Mouse (Mus musculus): ENCODE data around the gene Mmp8.

Mmp8 gene

DNA sequence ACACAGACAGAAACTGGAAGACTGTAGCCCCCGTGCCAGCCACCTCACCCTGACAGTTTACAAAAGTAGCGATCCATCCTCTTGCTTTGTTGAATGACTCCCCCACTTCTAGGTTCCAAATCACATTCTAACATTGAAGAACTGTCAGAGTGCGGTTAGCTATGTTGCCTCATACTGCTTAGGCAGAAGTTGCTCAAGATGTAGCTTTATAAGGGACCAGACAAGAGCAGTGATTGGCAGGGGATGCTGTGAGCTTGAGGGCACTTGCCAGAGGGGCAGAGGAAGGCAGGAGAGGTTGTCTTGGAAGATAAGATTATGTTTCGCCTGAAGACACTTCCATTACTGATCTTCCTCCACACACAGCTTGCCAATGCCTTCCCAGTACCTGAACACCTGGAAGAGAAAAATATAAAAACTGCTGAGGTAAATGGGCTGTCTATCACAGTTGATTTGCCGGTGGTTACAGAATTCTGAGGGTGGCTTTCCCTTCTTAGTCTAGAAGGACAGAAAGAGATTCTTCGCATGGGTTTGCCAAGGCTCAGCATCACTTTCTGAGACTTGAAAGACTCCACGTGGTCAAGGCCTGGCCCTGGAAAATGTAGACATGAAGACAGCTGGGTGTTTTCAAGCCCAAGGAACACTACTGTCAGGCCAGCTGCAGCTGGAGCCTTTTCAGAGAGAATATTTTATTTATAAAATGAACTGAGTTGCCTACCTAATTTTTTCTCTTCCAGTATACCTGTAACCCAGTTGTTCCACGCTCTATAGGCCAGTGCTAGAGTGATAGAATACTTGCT lies at the start of gene Mmp8:
Mmp8 (plus strand) TSS at position 236 of the 797 bp plus-strand sequence.
- DNase-seq (ENCODE audit: low spot score): no peak

DNA sequence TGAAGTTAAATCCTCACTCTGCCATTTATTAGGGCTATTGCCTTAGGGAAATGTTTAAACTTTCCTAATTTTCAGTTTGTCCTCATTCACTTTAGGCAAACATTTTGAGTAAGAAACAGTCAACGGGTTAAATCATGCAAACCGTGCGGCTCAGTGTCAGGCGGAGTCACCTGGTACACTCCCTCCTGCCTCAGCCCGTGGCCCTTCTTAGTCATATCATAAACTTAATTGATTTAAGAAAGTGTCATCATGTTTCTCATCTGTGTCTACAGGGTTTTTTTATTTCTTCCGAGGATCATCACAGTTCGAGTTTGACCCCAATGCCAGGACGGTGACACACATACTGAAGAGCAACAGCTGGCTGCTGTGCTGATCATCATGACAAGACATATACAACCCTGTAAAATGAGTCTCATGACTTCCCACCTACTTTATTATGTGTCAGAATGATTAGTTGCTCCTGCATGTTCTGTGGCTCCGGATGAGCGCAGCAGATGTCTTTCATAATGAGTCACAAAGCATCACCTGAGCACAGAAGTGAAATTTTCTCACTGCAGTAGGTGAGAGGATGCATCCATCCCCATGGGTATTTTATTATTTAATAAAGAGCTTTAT lies 48.5 kb upstream of the Mmp8 start:
- DNase-seq (ENCODE audit: low spot score): no peak

DNA sequence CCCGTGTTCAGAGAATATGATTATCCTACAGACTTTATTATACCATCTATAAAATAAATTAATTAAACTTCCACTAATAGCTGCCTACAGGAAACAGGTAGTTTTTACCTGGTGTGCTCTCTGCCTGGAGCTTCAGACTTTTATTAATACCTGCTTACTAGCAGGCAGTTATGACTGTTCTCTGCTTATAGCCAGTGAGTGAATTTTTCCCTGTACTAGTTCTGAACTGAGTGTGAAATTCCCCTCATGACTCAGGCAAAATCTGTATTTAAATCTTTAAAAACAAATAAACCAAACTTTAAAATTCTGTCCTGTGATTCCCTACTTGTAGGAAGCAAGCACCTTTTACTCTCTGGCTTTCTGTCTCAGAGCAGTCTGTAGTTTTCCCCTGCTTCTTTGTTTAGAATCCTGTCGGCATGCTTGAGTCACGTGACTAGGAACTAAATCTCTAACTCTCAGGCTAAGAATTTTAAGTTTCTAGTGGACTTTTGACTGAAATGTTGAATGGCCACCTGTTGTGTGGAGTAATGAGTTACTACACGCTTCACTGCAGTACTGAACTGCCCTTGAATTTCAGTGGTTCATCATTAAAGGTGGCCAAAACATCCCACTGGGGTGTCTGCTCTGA lies 40.2 kb upstream of the Mmp8 start:
- no peak for DNase-seq (ENCODE audit: low spot score)

DNA sequence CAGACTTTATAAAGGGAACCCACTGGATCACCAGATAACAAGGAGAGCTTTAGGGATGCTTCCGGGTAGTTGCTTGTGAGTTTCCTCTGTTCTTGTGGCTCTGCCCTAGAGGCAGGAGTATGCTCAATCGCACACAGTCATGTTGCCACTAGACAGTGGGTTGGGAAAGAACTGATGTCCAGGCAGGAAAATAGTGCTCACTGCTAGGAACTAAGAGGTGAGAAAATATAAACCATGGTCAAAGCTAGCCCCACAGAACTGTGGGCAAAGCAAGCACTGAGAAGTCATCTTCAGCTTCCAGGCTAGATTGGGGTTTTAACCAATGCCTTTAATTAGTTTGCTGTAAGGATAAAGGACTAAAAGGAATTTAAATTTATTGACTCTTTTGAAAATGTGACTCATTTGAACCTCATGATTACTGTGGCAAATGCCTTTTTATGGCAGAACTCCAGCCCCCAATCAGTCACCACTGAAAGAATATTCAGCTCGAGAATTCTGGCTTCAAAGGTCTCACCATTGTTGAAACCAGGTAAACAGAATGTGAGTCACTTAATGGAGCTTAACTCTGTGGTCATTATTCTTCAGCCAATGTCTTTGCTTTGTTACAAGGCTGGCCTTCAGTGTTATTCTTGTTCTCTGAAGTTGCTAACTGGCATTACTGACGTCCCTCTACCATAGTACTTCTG lies 31.9 kb upstream of the Mmp8 start:
- no peak for DNase-seq (ENCODE audit: low spot score)

DNA sequence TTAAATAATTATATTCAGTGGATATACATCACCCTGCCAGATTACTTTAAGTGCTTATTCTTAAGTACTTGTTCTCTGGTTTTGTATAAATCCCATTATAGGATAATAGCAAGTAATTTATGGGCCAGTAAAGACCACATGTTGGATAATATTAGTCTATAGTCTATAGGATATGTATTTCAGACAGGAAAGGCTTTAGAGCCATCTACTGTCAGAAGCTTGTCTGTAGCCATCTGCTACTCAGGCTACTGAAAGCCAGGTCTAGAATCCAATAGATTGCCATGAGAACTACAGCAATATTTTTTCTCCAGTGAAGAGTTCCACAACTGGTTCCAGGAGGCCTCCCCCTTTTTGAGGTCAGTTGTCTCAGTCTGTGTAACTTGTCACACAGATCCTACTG lies 15.5 kb upstream of the Mmp8 start:
- DNase-seq (ENCODE audit: low spot score): no peak

DNA sequence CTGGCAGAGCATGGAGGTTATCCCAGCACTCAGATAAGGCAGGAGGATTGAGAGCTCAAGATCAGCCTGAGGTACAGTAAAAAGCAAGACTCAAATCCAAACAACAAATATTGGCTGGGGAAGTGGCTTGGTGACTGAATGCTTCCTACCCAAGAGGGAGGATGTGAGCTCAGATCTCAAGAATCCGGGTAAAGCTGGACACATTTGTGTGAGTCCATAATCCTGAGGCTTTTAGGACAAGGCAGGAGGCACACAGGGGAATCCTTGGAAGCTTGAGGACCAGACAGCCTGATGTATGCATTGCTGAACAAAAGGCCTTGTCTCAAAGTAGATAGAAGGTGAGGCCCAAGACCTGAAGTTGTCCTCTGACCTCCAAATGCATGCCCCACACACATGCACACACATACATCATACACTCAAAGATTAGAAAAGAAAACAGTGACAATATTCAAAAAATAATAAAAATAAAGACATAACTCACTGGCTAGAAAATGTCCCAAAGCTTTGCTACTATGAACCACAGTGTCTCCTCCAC lies 13.3 kb upstream of the Mmp8 start:
- DNase-seq (ENCODE audit: low spot score): no peak

DNA sequence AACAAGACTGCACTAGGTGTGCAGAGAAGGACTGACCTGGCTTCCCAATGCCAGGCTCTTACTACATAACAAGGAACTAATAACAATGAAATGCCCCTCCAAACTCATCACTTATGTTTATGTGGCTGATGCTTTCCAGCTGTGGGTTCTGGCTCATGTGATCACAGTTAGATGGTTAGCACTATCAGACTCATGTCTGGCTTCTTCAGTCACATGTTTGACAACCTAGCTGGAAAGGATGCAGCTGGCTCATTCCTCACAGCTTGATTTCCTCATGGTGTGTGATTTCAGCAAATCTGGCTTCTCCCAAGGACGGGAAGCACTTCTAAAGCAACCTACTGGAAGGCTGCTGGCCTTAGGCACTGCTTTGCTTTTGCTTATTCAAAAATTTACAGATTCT lies 12.8 kb upstream of the Mmp8 start:
- DNase-seq (ENCODE audit: low spot score): peak; percentile 13

DNA sequence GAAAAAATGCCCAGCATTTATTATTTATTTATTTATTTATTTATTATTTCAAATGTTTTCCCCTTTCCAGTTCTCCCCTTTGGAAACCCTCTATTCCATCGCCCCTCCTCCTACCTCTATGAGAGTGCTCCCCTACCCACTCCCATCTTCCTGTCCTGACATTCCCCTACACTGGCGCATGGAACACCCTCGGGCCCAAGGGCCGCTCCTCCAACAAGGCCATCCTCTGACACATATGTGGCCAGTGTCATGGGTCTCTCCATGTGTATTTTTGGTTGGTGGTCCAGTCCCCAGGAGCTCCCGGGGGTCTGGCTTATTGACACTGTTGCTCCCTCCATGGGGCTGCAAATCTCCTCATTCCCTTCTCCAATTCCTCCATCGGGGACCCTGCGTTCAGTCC lies 12.3 kb upstream of the Mmp8 start:
- no peak for DNase-seq (ENCODE audit: low spot score)

DNA sequence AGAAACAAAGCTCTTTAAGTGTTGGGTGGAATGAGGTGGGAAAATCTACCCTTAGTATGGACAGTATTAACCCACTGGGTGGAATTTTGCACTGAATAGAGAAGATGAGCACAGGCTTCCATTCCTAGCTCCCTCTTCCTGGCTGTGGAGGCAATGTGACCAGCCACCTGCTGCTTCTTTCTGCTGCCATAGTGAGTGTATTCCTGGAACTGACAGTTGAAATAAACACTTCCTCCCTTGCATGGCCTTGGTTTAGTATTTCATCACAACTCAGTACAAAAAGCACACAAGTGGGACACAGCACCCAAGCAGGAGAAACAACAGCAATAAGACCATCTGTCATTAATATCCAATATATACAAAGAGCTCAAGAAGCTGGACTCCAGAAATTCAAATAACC lies 6.3 kb upstream of the Mmp8 start:
- DNase-seq (ENCODE audit: low spot score): no peak

DNA sequence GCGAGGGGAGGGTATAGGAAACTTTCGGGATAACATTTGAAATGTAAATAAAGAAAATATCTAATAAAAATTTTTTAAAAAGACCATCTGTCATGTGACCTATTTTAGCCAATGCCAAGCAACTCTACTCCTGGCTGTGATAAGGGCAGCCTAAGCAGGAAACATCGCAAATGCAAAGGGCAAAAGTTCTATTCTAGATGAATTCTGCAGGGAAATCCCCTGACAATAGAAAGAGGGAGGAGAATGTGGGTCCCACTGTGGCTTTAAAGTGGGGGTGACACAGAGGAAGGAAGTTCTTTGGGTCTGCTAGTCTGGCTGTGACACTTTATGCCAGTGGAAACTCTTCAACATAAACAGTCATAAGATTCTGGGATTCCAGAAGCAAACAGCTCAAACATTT lies 4.7 kb upstream of the Mmp8 start:
- DNase-seq (ENCODE audit: low spot score): no peak

DNA sequence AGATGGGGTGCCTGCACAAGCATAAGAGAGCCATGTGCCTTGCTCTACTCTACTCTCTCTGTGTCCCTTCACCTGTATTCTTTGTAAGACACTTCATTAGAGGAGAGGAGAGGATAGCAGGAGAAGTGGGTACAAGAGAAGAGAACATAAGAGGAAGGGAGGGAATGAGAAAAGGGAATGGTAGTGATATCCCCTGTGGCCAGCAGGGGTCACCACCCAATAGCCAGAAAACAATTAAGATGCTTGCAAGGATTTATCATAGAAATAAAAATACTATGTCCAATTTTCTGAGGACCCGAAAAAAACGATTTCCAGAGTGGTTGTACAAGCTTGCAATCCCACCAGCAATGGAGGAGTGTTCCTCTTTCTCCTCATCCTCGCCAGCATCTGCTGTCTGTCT lies 3.9 kb upstream of the Mmp8 start:
- DNase-seq (ENCODE audit: low spot score): no peak

DNA sequence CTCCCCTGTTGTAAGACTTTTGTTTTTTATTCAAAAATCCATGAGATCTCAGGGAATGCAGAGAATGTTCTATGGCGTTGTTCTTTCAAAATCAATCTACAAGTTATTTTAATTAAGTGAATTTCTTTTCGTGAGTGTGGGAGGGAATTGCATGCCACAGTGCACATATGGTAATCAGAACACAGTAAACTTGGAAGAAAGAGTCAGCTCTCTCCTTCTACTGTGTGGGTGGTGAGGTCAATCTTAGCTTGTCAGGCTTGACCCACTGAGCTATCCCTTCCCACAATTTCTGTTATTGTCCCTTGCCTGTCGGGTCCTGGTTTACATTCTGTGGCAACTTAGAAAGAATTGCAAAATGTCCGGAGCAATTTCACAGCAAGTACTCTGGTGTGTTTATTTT lies 1.8 kb downstream of the Mmp8 start:
- DNase-seq (ENCODE audit: low spot score): no peak

DNA sequence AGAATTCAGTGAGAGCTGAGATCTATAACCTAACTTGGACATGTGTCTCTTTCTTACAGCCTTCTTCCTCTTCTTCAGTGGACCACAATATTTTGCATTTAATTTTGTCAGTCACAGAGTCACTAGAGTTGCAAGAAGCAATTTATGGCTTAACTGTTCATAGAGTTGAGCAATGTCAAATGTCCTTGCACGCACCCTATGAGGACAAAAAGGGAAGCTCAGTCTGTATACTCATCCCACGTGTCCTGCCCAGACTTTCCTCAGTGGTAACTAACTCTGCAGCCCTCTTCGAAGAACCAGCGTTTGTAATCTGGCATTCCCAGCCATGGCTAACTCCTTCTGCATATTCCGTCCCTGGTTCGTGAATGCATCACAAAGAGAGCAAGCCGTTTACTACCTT lies 9.1 kb downstream of the Mmp8 start:
- DNase-seq (ENCODE audit: low spot score): no peak

DNA sequence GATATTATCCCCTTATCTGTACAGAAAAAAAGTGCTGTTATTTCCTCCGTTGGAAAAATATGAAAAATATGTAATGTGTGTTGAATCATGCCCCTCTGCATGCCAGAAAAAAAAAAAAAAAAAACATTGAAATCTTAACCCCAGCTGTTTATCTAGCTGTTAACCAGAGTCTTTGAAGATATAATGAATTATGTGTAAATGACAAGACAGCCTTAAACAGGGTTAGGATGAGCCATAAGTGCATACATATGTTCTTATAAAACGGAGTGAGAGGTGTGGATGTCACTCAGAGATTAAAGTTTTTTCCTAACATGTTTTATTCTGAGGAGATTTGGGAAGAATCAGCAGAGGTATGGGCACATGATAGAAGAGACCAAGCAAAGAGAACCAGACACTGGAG lies 9.7 kb downstream of the Mmp8 start:
- no peak for DNase-seq (ENCODE audit: low spot score)

DNA sequence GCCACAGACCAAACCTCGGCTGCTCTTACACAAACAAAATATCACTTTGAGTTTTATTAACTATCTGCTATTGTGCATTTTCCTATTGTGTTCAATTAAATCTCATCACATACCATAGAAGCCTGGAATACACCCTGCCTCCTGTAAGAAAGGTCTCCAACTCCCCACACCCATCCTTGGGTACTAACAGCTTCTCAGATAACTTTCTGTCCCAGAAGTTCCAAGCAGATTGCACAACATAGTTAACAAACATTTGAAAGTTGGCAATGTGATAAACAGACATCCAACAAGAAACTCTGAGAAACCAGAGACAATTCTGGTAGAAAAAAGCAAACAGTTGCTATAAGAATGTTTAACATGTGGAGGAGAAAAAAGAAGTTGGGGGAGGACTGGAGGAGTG lies 12.2 kb downstream of the Mmp8 start:
- DNase-seq (ENCODE audit: low spot score): no peak

DNA sequence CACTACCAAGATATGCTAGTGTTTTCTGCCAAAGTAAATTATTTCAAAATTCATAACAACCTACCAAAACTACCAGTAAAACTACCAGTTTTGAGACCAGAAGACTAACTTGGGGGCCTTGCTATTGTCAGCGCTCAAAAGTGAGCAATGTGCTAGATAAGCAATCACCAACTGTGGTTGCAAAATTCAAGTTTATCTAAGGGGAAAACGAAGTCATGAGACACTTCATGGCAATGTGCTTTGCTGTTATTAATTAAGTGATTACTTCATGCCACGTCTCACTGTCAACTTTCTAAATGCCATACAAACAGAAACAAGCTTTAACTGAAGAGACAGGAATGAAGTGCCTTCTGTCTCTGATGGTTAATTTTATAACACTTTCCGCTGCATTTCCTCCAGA lies 12.9 kb downstream of the Mmp8 start, which contains the start of gene Mmp27:
Mmp27 (plus strand) TSS at position 235 of the 400 bp plus-strand sequence.
- DNase-seq (ENCODE audit: low spot score): no peak

DNA sequence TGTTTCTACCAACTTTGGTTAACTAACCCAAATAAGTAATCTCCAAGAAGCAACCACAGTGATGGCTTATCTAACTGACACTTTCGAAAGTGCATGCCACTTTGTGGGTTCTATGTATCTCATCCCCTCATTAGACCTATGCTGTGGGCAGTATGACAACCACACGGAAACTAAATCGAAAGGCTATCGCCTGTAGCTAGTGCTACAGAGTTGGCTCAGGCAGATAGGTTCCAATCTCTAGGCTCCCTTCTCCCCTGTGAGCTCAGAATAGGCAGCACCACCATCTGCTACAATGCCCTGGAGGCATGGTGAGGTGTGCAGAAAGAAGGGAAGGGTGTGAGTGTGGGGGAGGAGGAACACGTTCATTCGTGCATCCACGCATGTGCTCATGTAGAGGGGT lies 13.9 kb downstream of the Mmp8 start:
- DNase-seq (ENCODE audit: low spot score): no peak

DNA sequence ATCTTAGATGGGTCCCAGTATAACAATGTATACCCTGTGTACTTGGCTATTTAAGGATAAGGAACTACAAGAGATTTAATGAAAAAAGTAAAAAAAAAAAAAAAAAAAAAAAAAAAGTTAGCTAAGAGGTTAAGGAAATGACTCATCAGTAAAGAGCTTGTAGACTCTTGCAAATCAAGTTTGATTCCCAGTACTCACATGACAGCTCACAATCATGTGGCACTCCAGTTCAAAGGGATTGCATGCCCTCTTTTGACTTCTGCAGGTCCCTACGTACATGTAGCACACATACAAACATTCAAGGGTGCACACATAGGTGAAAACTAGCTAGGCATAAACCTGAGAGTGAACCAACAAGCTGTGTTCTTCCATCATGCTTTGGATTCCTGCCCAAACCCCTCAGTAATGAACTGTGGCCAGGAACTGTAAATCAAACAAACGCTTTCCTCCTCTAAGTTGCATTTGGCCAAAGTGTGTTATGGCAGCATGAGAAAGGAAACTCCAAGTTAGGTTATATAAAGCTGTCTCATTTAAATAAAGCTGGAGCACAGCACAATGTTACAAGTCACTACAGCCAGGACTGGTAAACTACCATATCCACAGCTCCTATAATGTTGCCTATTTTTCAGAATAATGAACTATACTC lies 14.5 kb downstream of the Mmp8 start:
- DNase-seq (ENCODE audit: low spot score): no peak

DNA sequence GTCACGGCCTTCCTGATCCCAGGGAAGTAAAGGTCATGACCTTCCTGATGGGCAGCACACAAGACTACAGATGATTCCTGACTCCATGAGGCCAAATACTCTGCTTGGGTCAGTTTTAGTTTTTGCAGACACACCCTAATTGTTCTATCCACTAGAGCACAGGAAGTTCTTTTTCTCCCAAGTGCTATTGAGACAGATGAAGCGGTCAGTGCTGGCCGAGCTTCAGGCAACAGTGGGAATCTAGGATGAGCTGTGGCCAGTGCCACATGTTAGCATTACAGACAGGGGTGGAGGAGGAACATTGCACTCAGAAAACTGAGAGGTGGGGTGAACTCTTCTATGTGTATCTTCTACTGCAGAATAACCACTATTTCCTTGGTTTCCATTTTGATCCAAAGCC lies 17.3 kb downstream of the Mmp8 start:
- DNase-seq (ENCODE audit: low spot score): no peak

DNA sequence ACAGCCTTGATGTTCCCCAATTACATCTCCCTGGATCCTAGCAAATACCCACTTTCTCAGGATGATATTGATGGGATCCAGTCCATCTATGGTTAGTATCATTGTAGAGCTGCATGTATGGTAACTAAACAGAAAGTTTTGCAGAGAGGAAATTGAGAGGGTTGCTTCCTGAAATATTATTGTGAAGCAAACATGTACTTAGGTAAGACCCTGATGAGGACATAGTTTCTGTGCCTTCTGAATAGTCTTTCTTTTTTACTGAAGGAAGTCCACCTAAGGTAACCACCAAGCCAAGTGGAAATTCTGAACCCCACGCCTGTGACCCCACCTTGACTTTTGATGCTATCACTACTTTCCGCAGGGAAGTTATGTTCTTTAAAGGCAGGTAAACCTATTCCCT lies 19.1 kb downstream of the Mmp8 start:
- DNase-seq (ENCODE audit: low spot score): no peak

DNA sequence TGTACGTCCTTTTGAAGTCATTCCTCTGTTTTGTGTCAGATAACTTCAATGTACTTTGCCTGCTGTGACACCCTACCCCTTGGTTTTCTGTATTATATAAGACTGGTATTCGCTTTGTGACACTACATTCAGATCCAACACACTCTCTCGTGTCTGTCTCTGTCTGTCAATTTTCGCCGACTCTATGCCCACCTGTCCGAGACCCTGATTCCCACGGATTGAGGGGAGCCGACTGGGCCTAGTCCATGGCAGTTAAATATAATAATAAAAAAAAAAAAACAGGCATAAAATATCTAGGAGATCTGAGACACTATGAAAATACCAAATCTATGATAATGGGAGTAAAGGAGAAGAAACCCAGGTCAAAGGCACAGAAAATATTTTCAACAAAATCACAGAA lies 31.8 kb downstream of the Mmp8 start:
- DNase-seq (ENCODE audit: low spot score): no peak

DNA sequence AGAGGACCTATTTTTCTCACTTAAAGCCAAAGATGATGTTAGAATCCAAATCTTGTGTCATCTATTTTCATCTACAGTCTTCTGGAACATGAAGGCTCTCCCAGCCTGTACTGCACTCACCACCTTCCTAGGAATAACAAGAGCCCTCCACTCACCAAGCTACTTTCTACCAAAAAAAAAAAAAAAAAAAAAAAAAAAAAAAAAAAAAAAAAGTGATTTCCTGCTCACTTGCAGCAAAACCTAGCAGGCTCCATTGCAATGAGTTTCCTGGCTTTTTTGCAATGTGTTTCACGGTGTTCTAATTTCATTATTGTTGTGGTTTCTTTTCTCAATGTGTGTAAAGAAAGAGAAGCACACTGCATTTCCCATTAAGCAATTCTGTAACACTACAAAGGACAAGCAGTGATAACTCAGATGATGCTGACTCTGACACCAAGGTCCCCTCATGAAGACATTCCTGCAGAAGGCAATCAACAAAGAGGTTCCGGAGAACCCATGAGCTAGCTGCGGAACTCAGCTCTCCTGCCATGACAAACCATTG lies 35.1 kb downstream of the Mmp8 start:
- DNase-seq (ENCODE audit: low spot score): no peak
